Mouse (Mus musculus) intestine, embryonic 14.5 days (tissue): ENCODE measurements at regions not wholly inside any gene's neighbourhood (a gene's known extent, or its start where the extent isn't known, plus 50 kb on each side); places are given as distances from the start of the nearest gene placed in this dataset.

ENCODE experiments used
- ATAC-seq: fragments of 200-750 bp; cut with Nextera tagmentation; replicated peaks from 2 replicates; pipeline ENCODE4 v1.8.0; 2017; ENCODE audit warnings: low read depth, moderate number of reproducible peaks, moderate TSS enrichment, moderate library complexity; ENCODE audit not compliant: low FRiP score, low TSS enrichment
- DNase-seq: peaks from one replicate; pipeline ENCODE4 v3.0.0-alpha.2; 2018; ENCODE audit warnings: low spot score
- H3K27ac ChIP-seq: fragments of 300-500 bp; sonication (generic); 2 replicates; pipeline ENCODE4 v1.5.1; 2014; ENCODE audit warnings: low read depth, mild to moderate bottlenecking, control low read depth
- H3K27me3 ChIP-seq: fragments of 300-500 bp; sonication (generic); replicated peaks from 2 replicates; pipeline ENCODE4 v1.6.1; 2014; ENCODE audit warnings: low read length, control low read depth; ENCODE audit not compliant: control insufficient read depth, insufficient read depth
- H3K36me3 ChIP-seq: fragments of 300-500 bp; sonication (generic); 2 replicates; pipeline ENCODE4 v1.6.1; 2014; ENCODE audit warnings: low read length, control low read depth; ENCODE audit not compliant: control insufficient read depth, insufficient read depth
- H3K4me1 ChIP-seq: fragments of 300-500 bp; sonication (generic); replicated peaks from 2 replicates; pipeline ENCODE4 v1.6.1; 2014; ENCODE audit warnings: low read length, control low read depth, mixed read lengths; ENCODE audit not compliant: control insufficient read depth, insufficient read depth
- H3K4me2 ChIP-seq: fragments of 300-500 bp; sonication (generic); 2 replicates; pipeline ENCODE4 v1.6.1; 2014; ENCODE audit warnings: low read length
- H3K4me3 ChIP-seq: fragments of 300-500 bp; sonication (generic); 2 replicates; pipeline ENCODE4 v1.5.1; 2014; ENCODE audit warnings: low read depth, low read length, control low read depth, mixed read lengths
- H3K9ac ChIP-seq: fragments of 300-500 bp; sonication (generic); 2 replicates; pipeline ENCODE4 v1.6.1; 2014; ENCODE audit warnings: mild to moderate bottlenecking, low read length
- H3K9me3 ChIP-seq: fragments of 300-500 bp; sonication (generic); 2 replicates; pipeline ENCODE4 v1.6.1; 2016; ENCODE audit warnings: low read length, control low read depth; ENCODE audit not compliant: control insufficient read depth
- WGBS: fragments of 180-500 bp; shearing (Covaris S2); extraction: QIAGEN DNeasy Blood & Tissue Kit; methylation state at CpG from one replicate; pipeline ENCODE4 v1.1.7; 2014; 5-methylcytosine and 5-hydroxymethylcytosine counted together

GRCm38 (mm10) chr12:15566785-15567109 is 250.0 kb downstream of the Trib2 start:
- WGBS, result 39% methylated on average over 4 of the region's 4 CpGs
- Histone ChIP-seq H3K9me3 (no peaks in the 10 kb centered on the region), H3K36me3 (no peaks in the 10 kb centered on the region), H3K4me3 (no peak overlapping the region), H3K9ac (no peak overlapping the region), H3K27ac (peak overlapping the region; percentile 48; the same call in 1 of the 2 replicates), H3K4me1 (peaks cover 7% of the 10 kb centered on the region; the same call in 1 of the 2 replicates), H3K4me2 (no peak overlapping the region), H3K27me3 (no peaks in the 10 kb centered on the region)
- DNase-seq (no peak), ATAC-seq (0 out of 2 replicates have a peak, but pooled peaks have one; percentile 12)

- no peaks in the 10 kb centered on the region for H3K27me3 ChIP-seq
- DNase-seq (peak; percentile 51), ATAC-seq (0 out of 2 replicates have a peak, but pooled peaks have one; percentile 70)
- peaks cover 7% of the 10 kb centered on the region; the same call in 1 of the 2 replicates for H3K4me1 ChIP-seq
- WGBS, result 26% methylated on average over 3 of the region's 3 CpGs
- no peaks in the 10 kb centered on the region for H3K9me3 ChIP-seq
- no peak overlapping the region for H3K4me3 ChIP-seq
- H3K36me3 ChIP-seq, result no peaks in the 10 kb centered on the region
- no peak overlapping the region for H3K4me2 ChIP-seq
- no peak overlapping the region for H3K9ac ChIP-seq
- H3K27ac ChIP-seq, result peak overlapping the region; percentile 48; the same call in 1 of the 2 replicates
These were observed 250.6 kb downstream of the Trib2 start for GRCm38 (mm10) chr12:15565941-15566784.

- no peak overlapping the region for H3K9ac ChIP-seq
- H3K27me3 ChIP-seq, result no peaks in the 10 kb centered on the region
- H3K4me1 ChIP-seq, result peaks cover 7% of the 10 kb centered on the region; the same call in 1 of the 2 replicates
- no peak for ATAC-seq
- H3K36me3 ChIP-seq, result no peaks in the 10 kb centered on the region
- 33% methylated on average over 4 of the region's 4 CpGs for WGBS
- H3K9me3 ChIP-seq, result no peaks in the 10 kb centered on the region
- DNase-seq, result no peak
- H3K4me2 ChIP-seq, result no peak overlapping the region
- no peak overlapping the region for H3K4me3 ChIP-seq
- H3K27ac ChIP-seq, result no peak overlapping the region
These were observed 253.9 kb downstream of the Trib2 start for GRCm38 (mm10) chr12:15562826-15563225.

GRCm38 (mm10) chr12:15555471-15555870 is 261.3 kb downstream of the Trib2 start:
- no peaks in the 10 kb centered on the region for H3K36me3 ChIP-seq
- H3K27me3 ChIP-seq, result no peaks in the 10 kb centered on the region
- DNase-seq (no peak), ATAC-seq (no peak)
- H3K9ac ChIP-seq, result no peak overlapping the region
- no peak overlapping the region for H3K4me3 ChIP-seq
- no peak overlapping the region for H3K4me2 ChIP-seq
- no peak overlapping the region for H3K27ac ChIP-seq
- H3K4me1 ChIP-seq, result no peaks in the 10 kb centered on the region
- no peaks in the 10 kb centered on the region for H3K9me3 ChIP-seq
- WGBS, result 91% methylated on average over 6 of the region's 6 CpGs

- no peaks in the 10 kb centered on the region for H3K27me3 ChIP-seq
- no peak overlapping the region for H3K9ac ChIP-seq
- no peaks in the 10 kb centered on the region for H3K4me1 ChIP-seq
- H3K4me3 ChIP-seq, result no peak overlapping the region
- WGBS, result 74% methylated on average over 4 of the region's 4 CpGs
- H3K27ac ChIP-seq, result no peak overlapping the region
- no peak overlapping the region for H3K4me2 ChIP-seq
- no peaks in the 10 kb centered on the region for H3K36me3 ChIP-seq
- no peaks in the 10 kb centered on the region for H3K9me3 ChIP-seq
- DNase-seq (no peak), ATAC-seq (no peak)
These were observed 263.1 kb downstream of the Trib2 start for GRCm38 (mm10) chr12:15553681-15554007.

GRCm38 (mm10) chr12:15552979-15553680 is 263.6 kb downstream of the Trib2 start:
- Histone ChIP-seq H3K4me1 (no peaks in the 10 kb centered on the region), H3K36me3 (no peaks in the 10 kb centered on the region), H3K4me3 (no peak overlapping the region), H3K9me3 (no peaks in the 10 kb centered on the region), H3K27ac (no peak overlapping the region), H3K4me2 (no peak overlapping the region), H3K9ac (no peak overlapping the region), H3K27me3 (no peaks in the 10 kb centered on the region)
- 46% methylated on average over 6 of the region's 6 CpGs for WGBS
- no peak for DNase-seq
- no peak; the same call in 1 of the 2 replicates for ATAC-seq

GRCm38 (mm10) chr12:15552210-15552609 is 264.5 kb downstream of the Trib2 start:
- Histone ChIP-seq H3K4me1 (no peaks in the 10 kb centered on the region), H3K27ac (no peak overlapping the region), H3K36me3 (no peaks in the 10 kb centered on the region), H3K9ac (no peak overlapping the region), H3K4me3 (no peak overlapping the region), H3K27me3 (no peaks in the 10 kb centered on the region), H3K4me2 (no peak overlapping the region), H3K9me3 (no peaks in the 10 kb centered on the region)
- WGBS, result 53% methylated on average over 2 of the region's 2 CpGs
- no peak for ATAC-seq
- DNase-seq, result no peak

GRCm38 (mm10) chr12:15551281-15551900 is 265.3 kb downstream of the Trib2 start:
- ATAC-seq (no peak), DNase-seq (no peak)
- Histone ChIP-seq H3K9ac (no peak overlapping the region), H3K27ac (no peak overlapping the region), H3K9me3 (no peaks in the 10 kb centered on the region), H3K27me3 (no peaks in the 10 kb centered on the region), H3K4me3 (no peak overlapping the region), H3K4me1 (no peaks in the 10 kb centered on the region), H3K4me2 (no peak overlapping the region), H3K36me3 (no peaks in the 10 kb centered on the region)
- 76% methylated on average over 4 of the region's 4 CpGs for WGBS
